Mouse (Mus musculus): ENCODE results near the gene Bnip2. TPM values are rescaled to one million over a fixed set of nuclear protein-coding genes. Genes with fewer than 3 reads are reported as not detected.
"Not testable (repeated sequence)": the region's sequence is repeated elsewhere in the genome, so short reads cannot be mapped to it uniquely, and the experiment has no call there.

The Bnip2 gene
- polyA plus RNA-seq, 1 experiment from 2014 or later, result 119 TPM

DNA sequence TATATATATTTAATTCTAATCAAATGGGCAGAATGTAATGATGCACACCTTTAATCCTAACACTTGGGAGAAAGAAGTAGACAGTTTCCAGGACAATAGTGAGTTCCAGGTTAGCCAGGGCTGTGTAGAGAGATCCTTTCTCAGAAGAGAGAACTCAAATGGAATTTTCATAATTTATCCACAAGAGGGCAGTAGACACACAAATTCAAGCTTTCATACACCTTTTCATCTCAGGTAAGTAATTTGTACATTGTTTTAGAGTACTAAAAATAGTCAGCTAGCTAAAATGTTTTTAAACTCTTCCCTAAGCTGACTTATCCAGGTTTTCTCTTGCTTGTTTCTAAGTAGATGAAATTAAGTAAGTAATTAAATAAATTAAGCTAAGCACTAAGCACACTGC, 29.6 kb downstream of the Bnip2 start:
- no peaks in the 10 kb centered on the region for H3K27me3 ChIP-seq (ENCODE audit: control insufficient read depth, insufficient read depth, low read length)
- no peak overlapping the region for H3K27ac ChIP-seq (ENCODE audit: low read length)
- H3K9ac ChIP-seq (replicated peaks; ENCODE audit: low read depth, low read length), result no peak overlapping the region
- H3K9me3 ChIP-seq (ENCODE audit: control insufficient read depth, low read depth, low read length), result no peaks in the 10 kb centered on the region
- H3K4me1 ChIP-seq (ENCODE audit: control insufficient read depth, insufficient read depth, low read length), result no peaks in the 10 kb centered on the region
- ATAC-seq (ENCODE audit: insufficient number of reproducible peaks, insufficient read depth, low FRiP score, low read depth), result no peak
- no peak overlapping the region for H3K4me3 ChIP-seq (ENCODE audit: low read depth, low read length)
- peaks cover 24% of the 10 kb centered on the region for H3K36me3 ChIP-seq (ENCODE audit: control insufficient read depth, insufficient read depth, low read length)
- H3K4me2 ChIP-seq (replicated peaks; ENCODE audit: low read depth, low read length), result no peak overlapping the region

DNA sequence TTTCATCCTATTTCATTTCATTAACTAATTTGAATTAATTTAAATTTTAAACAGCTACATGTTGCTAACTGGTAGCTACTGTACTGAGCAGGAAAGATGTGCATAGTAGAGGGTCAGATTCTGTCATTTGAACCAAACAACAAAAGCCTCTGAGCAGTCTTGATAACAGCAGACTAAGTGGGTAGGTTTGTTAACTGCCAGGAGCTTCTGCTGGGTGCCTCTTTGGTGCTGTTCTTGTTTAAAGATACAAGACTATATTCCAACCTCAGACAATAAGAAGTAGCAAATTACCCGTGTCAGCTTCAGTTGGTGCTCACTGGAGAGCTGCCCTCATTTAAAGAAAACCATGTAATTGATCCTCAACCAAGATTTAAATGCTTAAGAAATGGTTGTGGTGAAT, 32.3 kb downstream of the Bnip2 start:
- H3K4me3 ChIP-seq (ENCODE audit: low read depth, low read length), result no peak overlapping the region
- ATAC-seq (ENCODE audit: insufficient number of reproducible peaks, insufficient read depth, low FRiP score, low read depth), result no peak
- no peaks in the 10 kb centered on the region for H3K9me3 ChIP-seq (ENCODE audit: control insufficient read depth, low read depth, low read length)
- no peaks in the 10 kb centered on the region for H3K27me3 ChIP-seq (ENCODE audit: control insufficient read depth, insufficient read depth, low read length)
- no peak overlapping the region for H3K4me2 ChIP-seq (replicated peaks; ENCODE audit: low read depth, low read length)
- 77% methylated on average over 1 of the region's 1 CpGs for WGBS
- H3K4me1 ChIP-seq (ENCODE audit: control insufficient read depth, insufficient read depth, low read length), result no peaks in the 10 kb centered on the region
- no peak overlapping the region for H3K27ac ChIP-seq (ENCODE audit: low read length)
- H3K36me3 ChIP-seq (ENCODE audit: control insufficient read depth, insufficient read depth, low read length), result peaks cover 23% of the 10 kb centered on the region
- H3K9ac ChIP-seq (replicated peaks; ENCODE audit: low read depth, low read length), result no peak overlapping the region

DNA sequence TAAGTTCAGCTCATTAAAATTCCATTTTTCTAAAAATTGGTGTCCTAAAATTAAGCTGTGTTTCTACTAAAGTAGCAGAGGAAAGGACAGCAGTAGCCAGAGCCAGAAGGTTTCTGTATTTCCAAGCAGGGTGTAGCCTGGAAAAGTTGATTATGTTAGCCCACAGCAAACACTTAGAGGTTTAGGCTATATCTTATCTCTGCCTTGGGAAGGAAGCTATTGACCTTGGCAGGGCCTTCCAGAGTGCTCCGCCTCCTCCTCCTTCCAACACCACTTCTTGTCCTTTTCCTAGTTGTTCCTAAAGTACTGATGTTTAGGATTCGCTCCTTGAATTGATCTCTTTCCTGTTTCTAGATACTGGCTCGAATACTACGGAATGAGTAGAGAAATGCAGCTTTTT, 32.8 kb downstream of the Bnip2 start:
- H3K9ac ChIP-seq (replicated peaks; ENCODE audit: low read depth, low read length), result no peak overlapping the region
- H3K4me2 ChIP-seq (replicated peaks; ENCODE audit: low read depth, low read length), result no peak overlapping the region
- no peaks in the 10 kb centered on the region for H3K9me3 ChIP-seq (ENCODE audit: control insufficient read depth, low read depth, low read length)
- H3K4me3 ChIP-seq (ENCODE audit: low read depth, low read length), result no peak overlapping the region
- ATAC-seq (ENCODE audit: insufficient number of reproducible peaks, insufficient read depth, low FRiP score, low read depth), result no peak
- no peaks in the 10 kb centered on the region for H3K4me1 ChIP-seq (ENCODE audit: control insufficient read depth, insufficient read depth, low read length)
- peaks cover 18% of the 10 kb centered on the region for H3K36me3 ChIP-seq (ENCODE audit: control insufficient read depth, insufficient read depth, low read length)
- H3K27ac ChIP-seq (ENCODE audit: low read length), result no peak overlapping the region
- WGBS, result 92% methylated on average over 4 of the region's 4 CpGs
- H3K27me3 ChIP-seq (ENCODE audit: control insufficient read depth, insufficient read depth, low read length), result no peaks in the 10 kb centered on the region

DNA sequence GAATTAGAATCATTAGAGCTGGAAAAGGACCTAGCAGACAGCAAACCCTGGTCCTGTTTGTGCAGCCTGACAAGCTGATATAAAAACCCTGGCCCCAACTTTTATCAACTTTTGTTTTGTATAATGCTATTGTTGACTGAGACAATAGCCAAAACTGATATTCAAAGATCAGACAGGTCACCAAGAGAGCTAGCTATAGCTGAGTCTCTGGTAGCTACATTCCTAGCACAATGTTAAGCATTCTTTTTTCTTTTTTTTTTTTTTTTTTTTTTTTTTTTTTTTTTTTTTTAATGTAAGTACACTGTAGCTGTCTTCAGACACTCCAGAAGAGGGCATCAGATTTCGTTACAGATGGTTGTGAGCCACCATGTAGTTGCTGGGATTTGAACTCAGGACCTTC, 34.3 kb downstream of the Bnip2 start:
- not testable (repeated sequence) for H3K4me3 ChIP-seq (ENCODE audit: low read depth, low read length); H3K9me3 ChIP-seq (ENCODE audit: control insufficient read depth, low read depth, low read length); H3K4me2 ChIP-seq (replicated peaks; ENCODE audit: low read depth, low read length); H3K27ac ChIP-seq (ENCODE audit: low read length); H3K27me3 ChIP-seq (ENCODE audit: control insufficient read depth, insufficient read depth, low read length); ATAC-seq (ENCODE audit: insufficient number of reproducible peaks, insufficient read depth, low FRiP score, low read depth); H3K9ac ChIP-seq (replicated peaks; ENCODE audit: low read depth, low read length); H3K4me1 ChIP-seq (ENCODE audit: control insufficient read depth, insufficient read depth, low read length)
- H3K36me3 ChIP-seq (ENCODE audit: control insufficient read depth, insufficient read depth, low read length), result peaks cover 14% of the 10 kb centered on the region
- 67% methylated on average over 1 of the region's 1 CpGs for WGBS

DNA sequence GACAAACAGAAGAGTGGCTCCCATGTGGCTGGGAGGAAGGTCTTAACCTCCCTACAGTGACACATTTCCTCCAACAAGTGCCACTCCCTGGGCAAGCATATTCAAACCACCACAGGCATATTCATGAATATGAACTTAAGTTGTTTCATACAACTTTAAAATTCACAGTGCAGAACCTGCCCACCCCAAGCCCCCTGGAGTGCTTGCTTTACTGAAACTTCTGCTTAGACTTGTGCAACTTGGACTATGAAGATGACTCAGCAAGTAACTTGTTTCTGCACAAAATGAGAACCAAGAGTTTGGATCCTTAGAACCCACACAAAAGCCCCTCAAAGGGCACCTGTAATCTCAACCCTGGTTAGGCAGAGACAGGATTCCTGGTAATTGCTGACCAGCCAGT, 35.4 kb downstream of the Bnip2 start:
- Histone ChIP-seq H3K27ac (ENCODE audit: low read length) (no peak overlapping the region), H3K4me3 (ENCODE audit: low read depth, low read length) (no peak overlapping the region), H3K4me1 (ENCODE audit: control insufficient read depth, insufficient read depth, low read length) (no peaks in the 10 kb centered on the region), H3K9ac (replicated peaks; ENCODE audit: low read depth, low read length) (no peak overlapping the region), H3K36me3 (ENCODE audit: control insufficient read depth, insufficient read depth, low read length) (peaks cover 10% of the 10 kb centered on the region), H3K4me2 (replicated peaks; ENCODE audit: low read depth, low read length) (no peak overlapping the region), H3K9me3 (ENCODE audit: control insufficient read depth, low read depth, low read length) (no peaks in the 10 kb centered on the region), H3K27me3 (ENCODE audit: control insufficient read depth, insufficient read depth, low read length) (no peaks in the 10 kb centered on the region)
- ATAC-seq (ENCODE audit: insufficient number of reproducible peaks, insufficient read depth, low FRiP score, low read depth), result no peak

- H3K9ac ChIP-seq (replicated peaks; ENCODE audit: low read depth, low read length), result no peak overlapping the region
- H3K27ac ChIP-seq (ENCODE audit: low read length), result no peak overlapping the region
- no peak for ATAC-seq (ENCODE audit: insufficient number of reproducible peaks, insufficient read depth, low FRiP score, low read depth)
- H3K4me3 ChIP-seq (ENCODE audit: low read depth, low read length), result no peak overlapping the region
- no peaks in the 10 kb centered on the region for H3K27me3 ChIP-seq (ENCODE audit: control insufficient read depth, insufficient read depth, low read length)
- no peaks in the 10 kb centered on the region for H3K4me1 ChIP-seq (ENCODE audit: control insufficient read depth, insufficient read depth, low read length)
- H3K36me3 ChIP-seq (ENCODE audit: control insufficient read depth, insufficient read depth, low read length), result peaks cover 10% of the 10 kb centered on the region; the same call in 1 of the 2 replicates
- 91% methylated on average over 2 of the region's 2 CpGs for WGBS
- no peak overlapping the region for H3K4me2 ChIP-seq (replicated peaks; ENCODE audit: low read depth, low read length)
- H3K9me3 ChIP-seq (ENCODE audit: control insufficient read depth, low read depth, low read length), result no peaks in the 10 kb centered on the region
These were observed 36.2 kb downstream of the Bnip2 start for GRCm38 (mm10) chr9:70025365-70026012.

GRCm38 (mm10) chr9:70032167-70032566, 42.9 kb downstream of the Bnip2 start:
- Histone ChIP-seq H3K4me2 (replicated peaks; ENCODE audit: low read depth, low read length) (no peak overlapping the region), H3K27ac (ENCODE audit: low read length) (no peak overlapping the region), H3K9me3 (ENCODE audit: control insufficient read depth, low read depth, low read length) (no peaks in the 10 kb centered on the region), H3K36me3 (ENCODE audit: control insufficient read depth, insufficient read depth, low read length) (no peaks in the 10 kb centered on the region), H3K4me3 (ENCODE audit: low read depth, low read length) (no peak overlapping the region), H3K4me1 (ENCODE audit: control insufficient read depth, insufficient read depth, low read length) (peaks cover 7% of the 10 kb centered on the region; the same call in 1 of the 2 replicates), H3K9ac (replicated peaks; ENCODE audit: low read depth, low read length) (no peak overlapping the region), H3K27me3 (ENCODE audit: control insufficient read depth, insufficient read depth, low read length) (no peaks in the 10 kb centered on the region)
- WGBS, result 92% methylated on average over 1 of the region's 1 CpGs
- no peak for ATAC-seq (ENCODE audit: insufficient number of reproducible peaks, insufficient read depth, low FRiP score, low read depth)

GRCm38 (mm10) chr9:70033056-70033455, 43.8 kb downstream of the Bnip2 start:
- Histone ChIP-seq H3K9ac (replicated peaks; ENCODE audit: low read depth, low read length) (no peak overlapping the region), H3K9me3 (ENCODE audit: control insufficient read depth, low read depth, low read length) (no peaks in the 10 kb centered on the region), H3K27ac (ENCODE audit: low read length) (no peak overlapping the region), H3K27me3 (ENCODE audit: control insufficient read depth, insufficient read depth, low read length) (no peaks in the 10 kb centered on the region), H3K4me2 (replicated peaks; ENCODE audit: low read depth, low read length) (no peak overlapping the region), H3K4me1 (ENCODE audit: control insufficient read depth, insufficient read depth, low read length) (peaks cover 7% of the 10 kb centered on the region; the same call in 1 of the 2 replicates), H3K4me3 (ENCODE audit: low read depth, low read length) (no peak overlapping the region), H3K36me3 (ENCODE audit: control insufficient read depth, insufficient read depth, low read length) (no peaks in the 10 kb centered on the region)
- no peak for ATAC-seq (ENCODE audit: insufficient number of reproducible peaks, insufficient read depth, low FRiP score, low read depth)
- WGBS, result 58% methylated on average over 9 of the region's 9 CpGs

DNA sequence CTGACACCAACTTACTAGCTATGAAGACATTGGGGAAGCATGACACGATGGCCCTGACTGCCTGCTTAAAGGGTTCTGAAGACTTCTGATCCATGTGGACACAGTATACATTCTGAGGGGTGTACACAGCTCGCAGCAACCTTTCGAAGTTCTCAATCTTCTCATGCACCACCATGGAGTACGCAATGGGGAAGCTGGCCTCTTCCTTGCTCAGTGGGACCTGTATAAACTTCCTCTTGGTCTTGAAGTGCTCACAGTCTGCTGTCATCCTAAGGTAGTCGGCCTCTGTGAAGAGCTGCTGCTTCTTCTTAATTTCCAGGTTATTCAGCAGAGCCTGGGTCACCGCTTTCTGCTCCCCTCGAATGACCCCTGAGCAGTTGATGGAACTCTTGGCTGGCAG, 45.4 kb downstream of the Bnip2 start:
- no peak for ATAC-seq (ENCODE audit: insufficient number of reproducible peaks, insufficient read depth, low FRiP score, low read depth)
- WGBS, result 88% methylated on average over 7 of the region's 7 CpGs
- H3K27me3 ChIP-seq (ENCODE audit: control insufficient read depth, insufficient read depth, low read length), result no peaks in the 10 kb centered on the region

More for the DNA sequence above, 45.4 kb downstream of the Bnip2 start:
- no peak overlapping the region for H3K4me3 ChIP-seq (ENCODE audit: low read depth, low read length)
- no peak overlapping the region for H3K4me2 ChIP-seq (replicated peaks; ENCODE audit: low read depth, low read length)
- H3K4me1 ChIP-seq (ENCODE audit: control insufficient read depth, insufficient read depth, low read length), result peaks cover 7% of the 10 kb centered on the region; the same call in 1 of the 2 replicates
- no peaks in the 10 kb centered on the region for H3K36me3 ChIP-seq (ENCODE audit: control insufficient read depth, insufficient read depth, low read length)
- H3K27ac ChIP-seq (ENCODE audit: low read length), result no peak overlapping the region
- no peaks in the 10 kb centered on the region for H3K9me3 ChIP-seq (ENCODE audit: control insufficient read depth, low read depth, low read length)
- H3K9ac ChIP-seq (replicated peaks; ENCODE audit: low read depth, low read length), result no peak overlapping the region
